Mouse (Mus musculus) cerebellum, adult 2 months (tissue): ENCODE measurements at regions not wholly inside any gene's neighbourhood (a gene's known extent, or its start where the extent isn't known, plus 50 kb on each side); places are given as distances from the start of the nearest gene placed in this dataset.

Source experiments
- DNase-seq, 2 experiments: peaks; one replicate each; pipeline ENCODE4 v3.0.0; 2021
- H3K27ac ChIP-seq: fragments of 200-500 bp; 2 replicates; pipeline ENCODE4 v1.5.1; 2012; ENCODE audit warnings: low read length, control low read depth, inconsistent platforms; ENCODE audit not compliant: insufficient read depth
- H3K27me3 ChIP-seq: fragments of 200-500 bp; 2 replicates; pipeline ENCODE4 v1.6.1; 2012; ENCODE audit warnings: inconsistent platforms, mild to moderate bottlenecking, low read length, moderate library complexity; ENCODE audit not compliant: control insufficient read depth, insufficient read depth
- H3K4me1 ChIP-seq: fragments of 200-500 bp; 2 replicates; pipeline ENCODE4 v1.6.1; 2011; ENCODE audit warnings: low read length; ENCODE audit not compliant: control insufficient read depth, insufficient read depth
- H3K4me3 ChIP-seq: fragments of 200-500 bp; replicated peaks from 2 replicates; pipeline ENCODE3; 2011; ENCODE audit warnings: mild to moderate bottlenecking, low read depth, low read length, control low read depth; ENCODE audit not compliant: insufficient read depth
- CTCF ChIP-seq: fragments of 200-500 bp; IDR thresholded peaks from 2 replicates; pipeline ENCODE4 v1.5.1; 2011; ENCODE audit warnings: low read depth, mild to moderate bottlenecking, control low read depth, low read length, moderate library complexity, borderline replicate concordance; ENCODE audit not compliant: insufficient read depth
- POLR2A ChIP-seq: fragments of 200-500 bp; IDR thresholded peaks from 2 replicates; pipeline ENCODE4 v1.6.1; 2011; ENCODE audit warnings: low read length, control low read depth, borderline replicate concordance; ENCODE audit not compliant: insufficient read depth
- WGBS: fragments of 180-500 bp; shearing (Covaris S2); methylation state at CpG from one replicate; pipeline ENCODE4 v1.1.7; 2018; 5-methylcytosine and 5-hydroxymethylcytosine counted together

- TF ChIP-seq POLR2A (no peak), CTCF (no peak)
- H3K4me1 ChIP-seq, result no peaks in the 10 kb centered on the region
- DNase-seq, result no peak
- 79% methylated on average over 6 of the region's 6 CpGs for WGBS
- H3K27me3 ChIP-seq, result no peaks in the 10 kb centered on the region
- no peak overlapping the region for H3K4me3 ChIP-seq
- H3K27ac ChIP-seq, result no peak overlapping the region
These were observed 260.6 kb downstream of the Epha4 start for GRCm38 (mm10) chr1:77254276-77254675.

GRCm38 (mm10) chr1:77256115-77256842 lies 258.6 kb downstream of the Epha4 start:
- Histone ChIP-seq H3K4me3 (no peak overlapping the region), H3K4me1 (no peaks in the 10 kb centered on the region), H3K27ac (no peak overlapping the region), H3K27me3 (no peaks in the 10 kb centered on the region)
- TF ChIP-seq CTCF (no peak), POLR2A (no peak)
- no peak for DNase-seq
- 84% methylated on average over 14 of the region's 14 CpGs for WGBS

- Histone ChIP-seq H3K4me1 (no peaks in the 10 kb centered on the region), H3K27ac (no peak overlapping the region), H3K27me3 (no peaks in the 10 kb centered on the region), H3K4me3 (no peak overlapping the region)
- no peak for DNase-seq
- 62% methylated on average over 7 of the region's 7 CpGs for WGBS
- TF ChIP-seq CTCF, result no peak
- TF ChIP-seq POLR2A, result no peak
These were observed 256.1 kb downstream of the Epha4 start for GRCm38 (mm10) chr1:77258730-77259310.

GRCm38 (mm10) chr1:77259789-77260188 lies 255.1 kb downstream of the Epha4 start:
- TF ChIP-seq CTCF, result no peak
- no peak for TF ChIP-seq POLR2A
- no peak overlapping the region for H3K4me3 ChIP-seq
- no peak for DNase-seq

GRCm38 (mm10) chr1:77261678-77262077 lies 253.2 kb downstream of the Epha4 start:
- DNase-seq, result no peak

More at GRCm38 (mm10) chr1:77259789-77260188, 255.1 kb downstream of the Epha4 start:
- 39% methylated on average over 11 of the region's 11 CpGs for WGBS
- Histone ChIP-seq H3K27ac (no peak overlapping the region), H3K4me1 (no peaks in the 10 kb centered on the region), H3K27me3 (no peaks in the 10 kb centered on the region)

GRCm38 (mm10) chr1:77265677-77266076 lies 249.2 kb downstream of the Epha4 start:
- Histone ChIP-seq H3K4me1 (no peaks in the 10 kb centered on the region), H3K27ac (no peak overlapping the region), H3K27me3 (no peaks in the 10 kb centered on the region), H3K4me3 (no peak overlapping the region)
- no peak for DNase-seq
- TF ChIP-seq POLR2A (no peak), CTCF (no peak)
- 81% methylated on average over 8 of the region's 8 CpGs for WGBS

More at GRCm38 (mm10) chr1:77261678-77262077, 253.2 kb downstream of the Epha4 start:
- Histone ChIP-seq H3K27me3 (no peaks in the 10 kb centered on the region), H3K4me1 (no peaks in the 10 kb centered on the region), H3K27ac (no peak overlapping the region), H3K4me3 (no peak overlapping the region)
- WGBS, result 96% methylated on average over 4 of the region's 4 CpGs
- TF ChIP-seq CTCF (no peak), POLR2A (no peak)

GRCm38 (mm10) chr1:77267311-77268003 lies 247.4 kb downstream of the Epha4 start:
- DNase-seq, result no peak
- no peak overlapping the region for H3K27ac ChIP-seq
- no peak overlapping the region for H3K4me3 ChIP-seq
- no peak for TF ChIP-seq POLR2A
- TF ChIP-seq CTCF, result no peak
- H3K4me1 ChIP-seq, result no peaks in the 10 kb centered on the region
- 85% methylated on average over 4 of the region's 4 CpGs for WGBS
- H3K27me3 ChIP-seq, result no peaks in the 10 kb centered on the region
